Mouse (Mus musculus) forebrain, postnatal 0 days (tissue): Measurements from ENCODE around the gene Sdccag8. TPM values are rescaled to one million over a fixed set of nuclear protein-coding genes. Genes with fewer than 3 reads are reported as not detected.

ENCODE experiments used
- ATAC-seq: fragments of 200-750 bp; cut with Nextera tagmentation; 2 replicates; pipeline ENCODE4 v1.8.0; 2017; ENCODE audit warnings: mild to moderate bottlenecking, moderate library complexity
- DNase-seq: peaks from one replicate; pipeline ENCODE4 v3.0.0-alpha.2; 2015
- H3K27ac ChIP-seq: fragments of 300-500 bp; sonication (generic); 2 replicates; pipeline ENCODE4 v1.5.1; 2014; ENCODE audit warnings: low read depth, mild to moderate bottlenecking, antibody characterized with exemption, low read length, moderate library complexity, mixed read lengths
- H3K27me3 ChIP-seq: fragments of 300-500 bp; sonication (generic); 2 replicates; pipeline ENCODE4 v1.6.1; 2014; ENCODE audit warnings: mild to moderate bottlenecking, low read length, mixed read lengths; ENCODE audit not compliant: insufficient read depth
- H3K36me3 ChIP-seq: fragments of 300-500 bp; sonication (generic); 2 replicates; pipeline ENCODE4 v1.6.1; 2014; ENCODE audit warnings: mild to moderate bottlenecking, moderate library complexity; ENCODE audit not compliant: insufficient read depth
- H3K4me1 ChIP-seq: fragments of 300-500 bp; sonication (generic); 2 replicates; pipeline ENCODE4 v1.6.1; 2014; ENCODE audit warnings: antibody characterized with exemption; ENCODE audit not compliant: insufficient read depth
- H3K4me2 ChIP-seq: fragments of 300-500 bp; sonication (generic); 2 replicates; pipeline ENCODE4 v1.6.1; 2014; ENCODE audit warnings: low read depth, mild to moderate bottlenecking, moderate library complexity
- H3K4me3 ChIP-seq: fragments of 300-500 bp; sonication (generic); 2 replicates; pipeline ENCODE4 v1.5.1; 2014; ENCODE audit warnings: low read depth, low read length, mixed read lengths
- H3K9ac ChIP-seq: fragments of 300-500 bp; sonication (generic); 2 replicates; pipeline ENCODE4 v1.6.1; 2014; ENCODE audit warnings: mild to moderate bottlenecking
- H3K9me3 ChIP-seq: fragments of 300-500 bp; sonication (generic); 2 replicates; pipeline ENCODE4 v1.6.1; 2016; ENCODE audit warnings: low read length
- CTCF ChIP-seq: sonication (generic); IDR thresholded peaks from 2 replicates; pipeline ENCODE4 v1.5.1; 2016; ENCODE audit warnings: antibody characterized with exemption, control low read depth, low read depth
- WGBS: fragments of 180-500 bp; shearing (Covaris S2); extraction: QIAGEN DNeasy Blood & Tissue Kit; methylation state at CpG from one replicate; pipeline ENCODE4 v1.1.7; 2014; 5-methylcytosine and 5-hydroxymethylcytosine counted together
- polyA plus RNA-seq: library from polyadenylated mRNA; unstranded; fragments of >200 nt; fragmentation: Nextera tagmentation; extraction: Ambion mirVana; gene quantifications from 2 replicates; pipeline ENCODE4 v1.2.1, GENCODE M21; 2015
- total RNA-seq: library from RNA; depleted of rRNA; stranded (reverse); fragments of >200 nt; gene quantifications from 2 replicates; pipeline ENCODE4 v1.2.3, GENCODE M21; 2014

Gene Sdccag8
- total and polyA plus RNA-seq, 2 experiments from 2014 or later = 14.0 to 32.8 TPM

DNA sequence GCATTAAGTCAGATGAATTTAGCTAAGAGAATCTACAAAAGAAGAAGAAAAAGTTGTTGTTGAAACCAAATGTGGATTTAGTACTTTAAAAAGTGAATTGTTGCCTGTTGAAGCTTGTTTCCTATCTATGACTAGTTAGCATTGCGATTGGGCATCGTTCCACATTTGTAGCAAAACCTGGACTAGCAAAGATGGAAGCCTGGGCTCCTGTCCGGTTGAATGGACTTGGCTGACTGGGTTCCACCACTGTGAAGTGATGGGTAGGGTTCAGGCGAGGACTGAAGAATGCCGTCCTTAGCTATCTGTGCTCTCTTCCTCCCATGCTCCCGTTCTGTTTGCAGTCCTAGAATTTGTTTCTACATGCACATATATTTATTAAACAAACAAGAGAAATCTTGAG lies 89.3 kb downstream of the Sdccag8 start:
- Histone ChIP-seq H3K36me3 (no peaks in the 10 kb centered on the region), H3K4me3 (no peak overlapping the region), H3K27me3 (no peaks in the 10 kb centered on the region), H3K4me2 (no peak overlapping the region), H3K4me1 (no peaks in the 10 kb centered on the region), H3K9me3 (no peaks in the 10 kb centered on the region), H3K27ac (no peak overlapping the region), H3K9ac (no peak overlapping the region)
- TF ChIP-seq CTCF = no peak
- 87% methylated on average over 6 of the region's 6 CpGs for WGBS
- DNase-seq (no peak), ATAC-seq (no peak)

DNA sequence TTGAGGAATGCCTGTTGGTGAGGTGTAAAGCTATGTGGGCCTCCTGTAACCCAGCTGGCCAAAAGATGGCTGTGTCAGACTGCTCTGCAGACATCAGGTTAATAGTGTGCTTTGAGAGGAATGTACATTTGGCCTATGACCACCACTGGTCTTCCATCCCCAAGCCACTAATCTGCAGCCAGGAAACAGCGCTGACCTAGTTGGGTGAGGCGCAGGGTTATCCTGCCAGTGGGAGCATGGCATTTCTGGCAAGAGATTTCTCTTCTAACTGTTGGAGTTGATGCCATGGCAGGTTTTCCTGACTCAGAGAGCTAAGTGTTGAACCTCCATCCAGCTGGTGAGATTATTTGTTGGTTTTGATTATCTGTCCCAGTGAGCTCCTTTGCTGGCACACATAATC lies 101.5 kb downstream of the Sdccag8 start:
- Histone ChIP-seq H3K4me1 (no peaks in the 10 kb centered on the region), H3K9me3 (no peaks in the 10 kb centered on the region), H3K27ac (no peak overlapping the region), H3K36me3 (no peaks in the 10 kb centered on the region), H3K4me2 (no peak overlapping the region), H3K9ac (no peak overlapping the region), H3K27me3 (no peaks in the 10 kb centered on the region), H3K4me3 (no peak overlapping the region)
- 94% methylated on average over 2 of the region's 2 CpGs for WGBS
- no peak for TF ChIP-seq CTCF
- ATAC-seq = no peak
- DNase-seq = no peak

DNA sequence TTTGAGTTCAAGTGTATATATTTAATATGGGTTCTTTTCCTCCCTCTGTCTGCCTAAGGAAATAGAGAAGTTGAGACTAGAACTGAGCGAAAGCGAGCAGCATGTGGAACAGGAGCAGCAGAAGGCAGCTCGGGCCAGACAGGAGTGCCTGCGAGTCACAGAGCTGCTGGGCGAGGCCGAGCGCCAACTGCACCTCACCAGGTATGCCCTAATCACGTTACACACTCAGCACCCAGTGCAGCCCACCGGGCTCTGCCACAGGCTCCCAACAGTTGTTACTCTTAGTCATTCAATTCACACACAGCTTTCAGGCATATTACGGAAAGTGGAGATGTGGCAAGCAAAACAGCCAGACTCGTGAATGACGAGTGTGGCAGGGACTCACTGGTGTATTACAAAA lies 105.0 kb downstream of the Sdccag8 start:
- WGBS = 75% methylated on average over 12 of the region's 12 CpGs
- DNase-seq = no peak
- no peak for TF ChIP-seq CTCF
- no peak overlapping the region for H3K4me3 ChIP-seq
- 0 out of 2 replicates have a peak, but pooled peaks cover 4% of the 10 kb centered on the region for H3K4me1 ChIP-seq
- no peaks in the 10 kb centered on the region for H3K36me3 ChIP-seq
- H3K9ac ChIP-seq = no peak overlapping the region
- no peaks in the 10 kb centered on the region for H3K9me3 ChIP-seq
- no peak overlapping the region for H3K4me2 ChIP-seq
- H3K27ac ChIP-seq = no peak overlapping the region
- no peak for ATAC-seq
- no peaks in the 10 kb centered on the region for H3K27me3 ChIP-seq

DNA sequence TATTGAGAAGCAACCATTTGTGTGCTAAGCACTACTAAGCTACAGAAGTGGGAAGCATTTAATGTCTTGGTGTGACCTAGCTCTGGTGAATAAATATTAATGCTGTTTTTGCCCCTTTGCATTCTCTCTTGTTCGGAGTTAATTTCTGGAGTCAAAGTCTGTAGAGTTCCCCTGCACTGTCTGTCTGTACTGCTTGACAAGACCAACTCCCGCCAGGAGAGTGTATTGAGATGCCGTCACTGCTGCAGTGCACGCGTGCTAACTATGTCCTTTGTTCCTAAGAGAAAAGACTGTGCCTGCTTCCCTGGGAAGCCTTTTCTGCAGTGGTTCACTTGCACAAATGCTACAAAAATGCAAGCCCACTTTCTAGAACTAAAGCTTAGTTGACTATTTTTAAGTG lies 108.4 kb downstream of the Sdccag8 start:
- Histone ChIP-seq H3K27ac (peak overlapping the region; percentile 74), H3K4me1 (0 out of 2 replicates have a peak, but pooled peaks cover 4% of the 10 kb centered on the region), H3K36me3 (no peaks in the 10 kb centered on the region), H3K27me3 (no peaks in the 10 kb centered on the region), H3K9me3 (no peaks in the 10 kb centered on the region), H3K4me2 (no peak overlapping the region), H3K4me3 (no peak overlapping the region), H3K9ac (no peak overlapping the region)
- ATAC-seq = peak; percentile 84
- 11% methylated on average over 5 of the region's 5 CpGs for WGBS
- DNase-seq = peak; percentile 66
- TF ChIP-seq CTCF = no peak

GRCm38 (mm10) chr1:176926009-176926408 lies 111.5 kb downstream of the Sdccag8 start:
- no peak for DNase-seq
- H3K36me3 ChIP-seq = no peaks in the 10 kb centered on the region
- no peak overlapping the region for H3K4me2 ChIP-seq
- no peak overlapping the region for H3K9ac ChIP-seq
- H3K9me3 ChIP-seq = no peaks in the 10 kb centered on the region
- H3K4me3 ChIP-seq = no peak overlapping the region
- 79% methylated on average over 5 of the region's 5 CpGs for WGBS
- ATAC-seq = no peak
- no peaks in the 10 kb centered on the region for H3K27me3 ChIP-seq
- no peak overlapping the region for H3K27ac ChIP-seq
- no peak for TF ChIP-seq CTCF
- H3K4me1 ChIP-seq = 0 out of 2 replicates have a peak, but pooled peaks cover 4% of the 10 kb centered on the region

GRCm38 (mm10) chr1:176927312-176927711 lies 112.9 kb downstream of the Sdccag8 start:
- Histone ChIP-seq H3K4me3 (no peak overlapping the region), H3K36me3 (no peaks in the 10 kb centered on the region), H3K27ac (peak overlapping the region; percentile 57; the same call in 1 of the 2 replicates), H3K4me2 (no peak overlapping the region), H3K4me1 (peaks cover 3% of the 10 kb centered on the region; the same call in 1 of the 2 replicates), H3K9ac (no peak overlapping the region), H3K9me3 (no peaks in the 10 kb centered on the region), H3K27me3 (no peaks in the 10 kb centered on the region)
- DNase-seq = no peak
- TF ChIP-seq CTCF = no peak
- no peak for ATAC-seq
- 78% methylated on average over 9 of the region's 9 CpGs for WGBS

DNA sequence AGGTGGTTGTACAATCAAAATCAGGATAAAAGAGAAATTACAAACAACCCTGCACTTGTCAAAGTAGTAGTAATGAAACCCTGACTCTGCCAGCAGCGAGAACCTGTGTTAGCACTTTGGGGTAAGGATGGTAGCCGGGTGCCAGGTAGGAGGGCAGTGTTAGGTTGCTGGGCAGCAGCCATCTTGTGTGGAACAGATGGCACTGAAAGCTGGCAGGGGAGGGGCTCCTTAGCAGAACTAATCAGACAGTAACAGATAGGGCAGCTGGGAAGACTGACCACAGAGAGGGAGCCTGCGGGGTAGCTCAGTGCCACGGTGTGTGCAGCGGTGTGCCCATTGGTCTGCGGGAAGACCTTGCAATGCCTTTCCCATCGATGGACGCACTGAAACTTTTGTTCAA lies 115.2 kb downstream of the Sdccag8 start:
- DNase-seq = peak; percentile 76
- no peaks in the 10 kb centered on the region for H3K27me3 ChIP-seq
- H3K4me3 ChIP-seq = no peak overlapping the region
- ATAC-seq = peak; percentile 42
- H3K4me1 ChIP-seq = peaks cover 4% of the 10 kb centered on the region
- H3K9ac ChIP-seq = peak overlapping the region; percentile 54
- no peaks in the 10 kb centered on the region for H3K36me3 ChIP-seq
- WGBS = 54% methylated on average over 8 of the region's 8 CpGs
- peak overlapping the region; percentile 93 for H3K27ac ChIP-seq
- H3K4me2 ChIP-seq = peak overlapping the region; percentile 35
- TF ChIP-seq CTCF = no peak
- H3K9me3 ChIP-seq = no peaks in the 10 kb centered on the region

DNA sequence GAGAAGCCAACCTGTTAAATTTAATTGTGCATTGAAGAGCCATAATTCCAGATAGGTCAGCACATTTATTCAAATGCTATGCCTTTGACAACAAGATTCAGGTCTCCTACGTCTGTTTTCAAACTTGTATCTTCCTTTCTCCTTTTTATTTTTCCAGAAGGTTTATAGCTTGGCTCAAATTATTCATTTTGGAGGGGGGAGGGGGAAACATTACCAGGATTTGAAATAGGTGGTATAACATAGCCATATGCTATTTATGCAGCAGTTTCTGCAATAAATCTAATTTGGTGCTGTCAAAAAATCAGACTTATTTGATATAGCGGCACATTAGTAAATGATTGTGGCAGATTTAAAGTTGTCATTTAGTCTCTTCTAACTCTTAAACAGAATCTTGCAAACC lies 116.1 kb downstream of the Sdccag8 start:
- WGBS = 45% methylated on average over 2 of the region's 2 CpGs
- Histone ChIP-seq H3K27me3 (no peaks in the 10 kb centered on the region), H3K4me3 (no peak overlapping the region), H3K4me1 (peaks cover 4% of the 10 kb centered on the region), H3K9me3 (no peaks in the 10 kb centered on the region), H3K9ac (peak overlapping the region; percentile 54), H3K36me3 (no peaks in the 10 kb centered on the region), H3K4me2 (peak overlapping the region; percentile 35), H3K27ac (peak overlapping the region; percentile 93)
- DNase-seq = peak; percentile 51
- TF ChIP-seq CTCF = no peak
- ATAC-seq = no peak
